Mouse (Mus musculus) adipose tissue, adult 10 weeks (tissue): ENCODE results near the gene 4921530L21Rik. TPM values are rescaled to one million over a fixed set of nuclear protein-coding genes. Genes with fewer than 3 reads are reported as not detected.

Experiments used
- polyA plus RNA-seq: library from polyadenylated mRNA; stranded (reverse); fragments of 350-450 nt; fragmentation: Illumina TruSeq; extraction: RNeasy Lipid Tissue Mini Kit (QIAGEN cat#74804); gene quantifications from one replicate; pipeline ENCODE4 v1.2.3, GENCODE M21; 2014; ENCODE audit warnings: low read depth, low replicate concordance

4921530L21Rik gene
- 1.3 TPM for polyA plus RNA-seq

DNA sequence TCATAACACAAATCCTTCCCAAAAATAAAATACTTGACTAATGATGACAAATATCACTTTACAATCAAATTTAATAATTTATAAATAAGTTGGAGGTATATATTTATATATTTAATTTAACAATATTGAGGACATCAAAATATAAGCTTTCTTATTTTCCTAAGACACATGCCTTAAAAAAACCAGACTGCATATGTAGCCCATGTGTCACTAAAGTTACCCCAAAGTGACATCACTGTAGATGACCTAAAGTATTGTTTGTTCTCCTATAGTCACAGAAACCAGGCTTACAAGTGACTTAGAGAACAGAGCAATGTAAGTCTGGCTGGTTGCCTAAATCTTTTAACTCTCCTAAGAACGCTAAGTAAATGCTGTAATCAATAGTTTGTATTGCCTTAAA is at the start of gene 4921530L21Rik:
4921530L21Rik (plus strand) TSS at position 301 of the 400 bp plus-strand sequence.

